Mouse (Mus musculus): Measurements from ENCODE around the gene Snx1. TPM values are rescaled to one million over a fixed set of nuclear protein-coding genes. Genes with fewer than 3 reads are reported as not detected.
A peak's percentile ranks its signal among the peaks of the same experiment; 100 is the strongest.

Gene Snx1
- 74.3 and 76.7 TPM in 2 replicates for polyA plus RNA-seq (2012; rRNA removed)

- under 1% methylated on average over 34 of the region's 34 CpGs for WGBS
- Histone ChIP-seq H3K4me1 (ENCODE audit: control insufficient read depth, insufficient read depth, low read length) (peaks cover 12% of the 10 kb centered on the region; the same call in 1 of the 2 replicates), H3K27me3 (replicated peaks; ENCODE audit: control insufficient read depth, insufficient read depth, low read length) (no peaks in the 10 kb centered on the region; the same call in 1 of the 2 replicates), H3K36me3 (ENCODE audit: control insufficient read depth, insufficient read depth, low read length) (no peaks in the 10 kb centered on the region), H3K4me3 (ENCODE audit: insufficient read depth, low read depth, low read length) (peak within 1 kb of the TSS; percentile 79), H3K27ac (ENCODE audit: insufficient read depth, low read depth, low read length) (peak within 1 kb of the TSS; percentile 70)
- peak; percentile 98 for DNase-seq
- TF ChIP-seq POLR2A (IDR thresholded peaks at IDR 0.05; ENCODE audit: low read depth, low read length), result peak; percentile 14
- TF ChIP-seq CTCF (conservative IDR thresholded peaks at IDR 0.05; ENCODE audit: insufficient read depth, insufficient read length, low read depth, low read length), result no peak
These were observed at the start of gene Snx1, which contains the start of gene Ciao2a for GRCm38 (mm10) chr9:66126456-66127192. TSS of gene Snx1 (minus strand) at chr9:66126587. TSS of gene Ciao2a (plus strand) at chr9:66126611.

- 87% methylated on average over 3 of the region's 3 CpGs for WGBS
- H3K4me3 ChIP-seq (ENCODE audit: insufficient read depth, low read depth, low read length), result no peak overlapping the region
- DNase-seq, result no peak
- no peaks in the 10 kb centered on the region for H3K36me3 ChIP-seq (ENCODE audit: control insufficient read depth, insufficient read depth, low read length)
- H3K27ac ChIP-seq (ENCODE audit: insufficient read depth, low read depth, low read length), result no peak overlapping the region
- no peak for TF ChIP-seq POLR2A (IDR thresholded peaks at IDR 0.05; ENCODE audit: low read depth, low read length)
- no peak for TF ChIP-seq CTCF (conservative IDR thresholded peaks at IDR 0.05; ENCODE audit: insufficient read depth, insufficient read length, low read depth, low read length)
- no peaks in the 10 kb centered on the region for H3K27me3 ChIP-seq (replicated peaks; ENCODE audit: control insufficient read depth, insufficient read depth, low read length)
- no peaks in the 10 kb centered on the region for H3K4me1 ChIP-seq (ENCODE audit: control insufficient read depth, insufficient read depth, low read length)
These were observed 48.6 kb upstream of the Snx1 start for GRCm38 (mm10) chr9:66174985-66175384.

- H3K27me3 ChIP-seq (replicated peaks; ENCODE audit: control insufficient read depth, insufficient read depth, low read length), result no peaks in the 10 kb centered on the region
- H3K27ac ChIP-seq (ENCODE audit: insufficient read depth, low read depth, low read length), result no peak overlapping the region
- TF ChIP-seq CTCF (conservative IDR thresholded peaks at IDR 0.05; ENCODE audit: insufficient read depth, insufficient read length, low read depth, low read length), result no peak
- TF ChIP-seq POLR2A (IDR thresholded peaks at IDR 0.05; ENCODE audit: low read depth, low read length), result no peak
- no peak overlapping the region for H3K4me3 ChIP-seq (ENCODE audit: insufficient read depth, low read depth, low read length)
- DNase-seq, result no peak
- no peaks in the 10 kb centered on the region for H3K4me1 ChIP-seq (ENCODE audit: control insufficient read depth, insufficient read depth, low read length)
- WGBS, result 97% methylated on average over 5 of the region's 5 CpGs
- no peaks in the 10 kb centered on the region for H3K36me3 ChIP-seq (ENCODE audit: control insufficient read depth, insufficient read depth, low read length)
These were observed 47.0 kb upstream of the Snx1 start for GRCm38 (mm10) chr9:66173316-66173855.

GRCm38 (mm10) chr9:66171275-66171921 lies 45.0 kb upstream of the Snx1 start:
- Histone ChIP-seq H3K27me3 (replicated peaks; ENCODE audit: control insufficient read depth, insufficient read depth, low read length) (no peaks in the 10 kb centered on the region), H3K27ac (ENCODE audit: insufficient read depth, low read depth, low read length) (no peak overlapping the region), H3K4me3 (ENCODE audit: insufficient read depth, low read depth, low read length) (no peak overlapping the region), H3K4me1 (ENCODE audit: control insufficient read depth, insufficient read depth, low read length) (no peaks in the 10 kb centered on the region), H3K36me3 (ENCODE audit: control insufficient read depth, insufficient read depth, low read length) (no peaks in the 10 kb centered on the region)
- WGBS, result 79% methylated on average over 12 of the region's 12 CpGs
- no peak for DNase-seq
- TF ChIP-seq POLR2A (IDR thresholded peaks at IDR 0.05; ENCODE audit: low read depth, low read length) (no peak), CTCF (conservative IDR thresholded peaks at IDR 0.05; ENCODE audit: insufficient read depth, insufficient read length, low read depth, low read length) (no peak)

- H3K36me3 ChIP-seq (ENCODE audit: control insufficient read depth, insufficient read depth, low read length), result no peaks in the 10 kb centered on the region
- H3K4me3 ChIP-seq (ENCODE audit: insufficient read depth, low read depth, low read length), result no peak overlapping the region
- no peaks in the 10 kb centered on the region for H3K27me3 ChIP-seq (replicated peaks; ENCODE audit: control insufficient read depth, insufficient read depth, low read length)
- no peaks in the 10 kb centered on the region for H3K4me1 ChIP-seq (ENCODE audit: control insufficient read depth, insufficient read depth, low read length)
- no peak for DNase-seq
- H3K27ac ChIP-seq (ENCODE audit: insufficient read depth, low read depth, low read length), result no peak overlapping the region
- WGBS, result 76% methylated on average over 5 of the region's 5 CpGs
- TF ChIP-seq POLR2A (IDR thresholded peaks at IDR 0.05; ENCODE audit: low read depth, low read length) (no peak), CTCF (conservative IDR thresholded peaks at IDR 0.05; ENCODE audit: insufficient read depth, insufficient read length, low read depth, low read length) (no peak)
These were observed 44.1 kb upstream of the Snx1 start for GRCm38 (mm10) chr9:66170506-66170905.

GRCm38 (mm10) chr9:66168233-66168632 lies 41.8 kb upstream of the Snx1 start:
- WGBS, result 50% methylated on average over 1 of the region's 1 CpGs
- Histone ChIP-seq H3K36me3 (ENCODE audit: control insufficient read depth, insufficient read depth, low read length) (no peaks in the 10 kb centered on the region), H3K4me3 (ENCODE audit: insufficient read depth, low read depth, low read length) (no peak overlapping the region), H3K27me3 (replicated peaks; ENCODE audit: control insufficient read depth, insufficient read depth, low read length) (no peaks in the 10 kb centered on the region), H3K27ac (ENCODE audit: insufficient read depth, low read depth, low read length) (no peak overlapping the region), H3K4me1 (ENCODE audit: control insufficient read depth, insufficient read depth, low read length) (no peaks in the 10 kb centered on the region)
- no peak for DNase-seq
- TF ChIP-seq POLR2A (IDR thresholded peaks at IDR 0.05; ENCODE audit: low read depth, low read length) (no peak), CTCF (conservative IDR thresholded peaks at IDR 0.05; ENCODE audit: insufficient read depth, insufficient read length, low read depth, low read length) (no peak)

GRCm38 (mm10) chr9:66167222-66167621 lies 40.8 kb upstream of the Snx1 start:
- DNase-seq, result no peak
- TF ChIP-seq POLR2A (IDR thresholded peaks at IDR 0.05; ENCODE audit: low read depth, low read length) (no peak), CTCF (conservative IDR thresholded peaks at IDR 0.05; ENCODE audit: insufficient read depth, insufficient read length, low read depth, low read length) (no peak)
- Histone ChIP-seq H3K4me3 (ENCODE audit: insufficient read depth, low read depth, low read length) (no peak overlapping the region), H3K4me1 (ENCODE audit: control insufficient read depth, insufficient read depth, low read length) (no peaks in the 10 kb centered on the region), H3K36me3 (ENCODE audit: control insufficient read depth, insufficient read depth, low read length) (no peaks in the 10 kb centered on the region), H3K27ac (ENCODE audit: insufficient read depth, low read depth, low read length) (no peak overlapping the region), H3K27me3 (replicated peaks; ENCODE audit: control insufficient read depth, insufficient read depth, low read length) (no peaks in the 10 kb centered on the region)
- 88% methylated on average over 5 of the region's 5 CpGs for WGBS

All from kidney, adult 2 months (tissue).